Mouse (Mus musculus) embryo, embryonic 11.5 days (tissue): ENCODE data around the gene Zfp646.
A peak's percentile ranks its signal among the peaks of the same experiment; 100 is the strongest.

Source experiments
- DNase-seq: peaks from one replicate; pipeline ENCODE4 v3.0.0-alpha.2; 2012; ENCODE audit warnings: low read depth, low spot score

Zfp646 gene

DNA sequence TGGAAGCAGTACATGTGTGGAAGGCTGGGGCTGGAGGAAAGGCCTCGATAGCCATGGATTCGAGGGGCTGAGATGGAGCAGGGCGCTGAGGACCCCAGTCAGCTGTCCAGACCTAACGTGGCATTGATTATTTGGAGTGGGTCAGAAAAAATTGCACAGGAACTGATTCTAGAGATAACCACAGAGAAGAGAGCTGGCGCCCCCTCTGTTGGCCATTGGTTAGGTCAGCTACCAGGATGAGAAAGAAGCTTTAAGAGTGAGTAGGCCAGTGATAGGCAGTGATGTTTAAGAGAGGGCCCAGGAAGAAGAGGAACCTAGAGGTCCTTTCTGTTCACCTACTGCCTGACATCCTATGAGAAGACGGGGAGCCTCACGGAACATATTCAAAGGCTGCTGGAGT, 43.3 kb downstream of the Zfp646 start:
- no peak for DNase-seq

- no peak for DNase-seq
Measured at GRCm38 (mm10) chr7:127921516-127921915, 45.5 kb downstream of the Zfp646 start.

- DNase-seq: no peak
Measured at GRCm38 (mm10) chr7:127922451-127923275, 46.6 kb downstream of the Zfp646 start.

DNA sequence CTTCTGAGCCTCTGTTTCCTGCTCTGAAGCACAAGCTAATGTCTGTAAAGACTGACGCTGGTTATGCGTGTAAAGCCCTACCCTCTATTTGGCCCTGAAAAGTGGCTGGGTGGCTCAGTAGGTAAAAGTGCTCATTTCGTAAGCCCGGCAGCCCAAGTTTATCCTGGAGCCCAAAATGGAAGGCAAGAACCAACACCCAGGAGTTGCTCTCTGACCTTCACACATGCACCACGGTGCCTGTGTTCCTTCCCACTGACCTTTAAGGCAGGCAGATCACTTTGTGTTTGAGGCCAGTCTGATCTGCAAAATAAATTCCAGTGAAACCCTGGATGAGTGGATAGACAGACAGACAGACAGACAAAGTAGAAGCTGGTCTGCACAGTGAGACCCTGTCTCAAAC, 47.7 kb downstream of the Zfp646 start:
- DNase-seq: no peak

- no peak for DNase-seq
Measured at GRCm38 (mm10) chr7:127925252-127925651, 49.2 kb downstream of the Zfp646 start.

DNA sequence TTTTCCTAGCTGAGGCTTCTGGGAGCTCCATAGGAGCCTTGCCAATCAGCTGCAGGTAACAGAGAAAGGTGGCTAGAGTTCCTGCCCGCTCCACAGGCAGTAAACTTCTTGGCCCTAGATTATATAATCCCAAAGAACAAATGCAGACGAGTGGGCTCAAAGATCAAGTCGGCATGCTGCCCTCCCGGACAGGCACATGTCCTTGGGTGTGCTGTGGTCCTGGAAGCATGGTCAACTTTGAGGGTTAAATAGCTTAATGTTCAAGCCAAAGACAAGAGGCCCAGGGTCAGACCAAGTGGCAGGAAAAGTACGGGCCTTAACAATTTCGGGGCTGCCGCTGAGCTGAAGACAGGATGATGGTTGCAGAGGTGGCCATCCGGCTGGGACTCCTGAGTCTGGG, 50.0 kb downstream of the Zfp646 start:
- DNase-seq: no peak

GRCm38 (mm10) chr7:127926846-127927245, 50.8 kb downstream of the Zfp646 start:
- no peak for DNase-seq

DNA sequence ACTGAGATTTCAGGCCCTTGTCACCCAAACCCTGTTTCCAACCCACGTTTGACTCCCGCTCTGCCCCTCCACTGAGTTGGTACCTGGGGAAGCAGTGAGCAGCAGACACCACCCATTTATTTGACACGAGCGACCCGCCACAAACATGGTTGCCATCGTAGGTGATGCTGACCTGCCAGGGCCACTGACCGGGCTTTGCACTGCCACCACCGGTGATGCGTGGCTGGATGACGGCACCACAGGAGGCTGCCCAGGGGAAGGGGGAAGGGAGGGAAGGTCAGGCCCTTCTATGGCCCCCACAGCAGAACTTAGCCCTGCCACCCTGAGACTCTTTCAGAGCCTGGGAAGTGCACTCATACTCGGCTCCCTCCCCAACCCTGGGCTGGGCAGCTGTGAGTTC, 51.7 kb downstream of the Zfp646 start:
- DNase-seq: no peak

GRCm38 (mm10) chr7:127928596-127928995, 52.6 kb downstream of the Zfp646 start:
- no peak for DNase-seq

- DNase-seq: no peak
Measured at GRCm38 (mm10) chr7:127929923-127930322, 53.9 kb downstream of the Zfp646 start, which contains the start of gene Prss8. TSS of gene Prss8 (minus strand) at chr7:127930104.

GRCm38 (mm10) chr7:127930636-127931035, 54.6 kb downstream of the Zfp646 start:
- no peak for DNase-seq

- no peak for DNase-seq
Measured at GRCm38 (mm10) chr7:127931351-127932135, 55.5 kb downstream of the Zfp646 start.

DNA sequence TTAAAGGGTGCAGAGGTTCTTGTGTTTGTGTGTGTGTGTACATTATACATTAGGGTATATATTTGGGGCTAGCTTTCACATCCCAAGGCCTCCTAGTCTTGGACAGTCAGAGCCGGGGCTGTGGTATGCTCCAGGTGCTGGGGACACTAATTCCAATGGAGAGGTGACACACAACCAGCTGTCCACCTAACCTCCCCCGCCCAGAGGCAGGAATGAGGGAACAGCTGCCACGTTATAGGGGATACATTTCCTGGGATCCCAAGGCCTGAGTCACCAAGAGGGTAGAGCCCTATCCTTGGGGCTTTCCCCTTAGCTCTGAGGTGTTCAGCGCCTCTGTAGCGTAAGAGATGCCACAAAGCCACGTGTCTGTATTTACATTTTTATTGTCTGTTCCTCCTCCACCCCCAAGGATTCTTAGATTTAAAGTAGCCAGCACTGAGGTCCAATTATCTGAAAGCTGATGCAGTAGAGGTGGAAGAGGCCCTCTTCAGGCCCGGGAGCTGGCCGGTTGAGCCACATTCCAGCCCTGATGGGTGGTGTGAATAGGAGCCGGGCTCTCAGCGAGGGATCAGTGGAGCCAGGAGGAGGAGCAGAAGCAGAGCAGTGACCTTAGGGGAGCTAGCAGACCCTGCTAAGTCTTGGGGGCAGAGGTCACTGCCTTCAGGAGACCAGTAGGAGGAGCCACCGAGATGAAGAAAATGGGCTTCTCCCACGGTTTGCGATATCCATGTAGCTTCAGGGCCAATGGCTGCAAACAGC, 56.4 kb downstream of the Zfp646 start:
- no peak for DNase-seq

- no peak for DNase-seq
Measured at GRCm38 (mm10) chr7:127934075-127934474, 58.1 kb downstream of the Zfp646 start.

DNA sequence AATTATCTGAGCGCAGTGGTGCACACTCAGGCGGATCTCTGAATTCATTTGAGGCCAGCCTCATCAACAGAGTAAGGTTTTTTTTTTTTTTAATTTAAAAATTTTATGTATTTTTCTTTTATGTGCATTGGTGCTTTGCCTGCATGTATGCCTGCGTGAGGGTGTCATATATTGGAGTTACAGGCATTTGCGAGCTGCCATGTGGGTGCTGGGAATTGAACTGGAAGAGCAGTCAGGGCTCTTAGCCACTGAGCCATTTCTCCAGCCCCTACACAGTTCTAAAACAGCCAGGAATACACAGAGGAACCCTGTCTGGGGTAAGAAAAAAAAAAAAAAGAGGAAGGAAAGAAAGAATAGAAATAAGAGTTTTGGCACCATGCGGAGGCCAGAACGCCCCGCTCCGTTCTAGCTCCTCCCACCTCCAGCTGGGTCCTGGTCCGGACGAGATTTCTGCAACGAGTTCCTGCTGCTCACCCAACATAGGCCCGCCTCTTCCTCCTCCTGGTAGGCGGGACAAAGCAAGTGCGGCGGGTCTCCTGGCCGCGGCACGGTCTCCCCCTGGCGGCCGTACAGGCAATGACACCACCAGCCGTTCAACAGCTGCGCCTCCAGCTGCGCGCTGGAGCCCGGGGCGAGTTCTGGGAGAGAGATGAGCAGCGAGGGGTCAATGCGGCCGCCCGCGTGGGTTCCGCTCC, 59.2 kb downstream of the Zfp646 start:
- DNase-seq: peak; percentile 91
